Mouse (Mus musculus): ENCODE data around the gene Pofut2. TPM values are rescaled to one million over a fixed set of nuclear protein-coding genes. Genes with fewer than 3 reads are reported as not detected.
A peak's percentile ranks its signal among the peaks of the same experiment; 100 is the strongest.
"Not testable (repeated sequence)": the region's sequence is repeated elsewhere in the genome, so short reads cannot be mapped to it uniquely, and the experiment has no call there.

Pofut2 gene
- polyA plus RNA-seq, 1 experiment from 2014 or later: 42.3 TPM

GRCm38 (mm10) chr10:77282085-77282484 lies 23.1 kb downstream of the Pofut2 start:
- H3K36me3 ChIP-seq (ENCODE audit: control insufficient read depth, insufficient read depth, low read length); ATAC-seq (ENCODE audit: low read depth); H3K4me3 ChIP-seq (ENCODE audit: low read depth, low read length); H3K9me3 ChIP-seq (ENCODE audit: control insufficient read depth, low read length); H3K27me3 ChIP-seq (ENCODE audit: control insufficient read depth, insufficient read depth, low read length); H3K4me1 ChIP-seq (ENCODE audit: control insufficient read depth, insufficient read depth, low read length); H3K9ac ChIP-seq (replicated peaks; ENCODE audit: low read depth, low read length); H3K27ac ChIP-seq (ENCODE audit: low read depth, low read length); H3K4me2 ChIP-seq (ENCODE audit: low read depth, low read length): not testable (repeated sequence)
- WGBS: 71% methylated on average over 1 of the region's 1 CpGs

DNA sequence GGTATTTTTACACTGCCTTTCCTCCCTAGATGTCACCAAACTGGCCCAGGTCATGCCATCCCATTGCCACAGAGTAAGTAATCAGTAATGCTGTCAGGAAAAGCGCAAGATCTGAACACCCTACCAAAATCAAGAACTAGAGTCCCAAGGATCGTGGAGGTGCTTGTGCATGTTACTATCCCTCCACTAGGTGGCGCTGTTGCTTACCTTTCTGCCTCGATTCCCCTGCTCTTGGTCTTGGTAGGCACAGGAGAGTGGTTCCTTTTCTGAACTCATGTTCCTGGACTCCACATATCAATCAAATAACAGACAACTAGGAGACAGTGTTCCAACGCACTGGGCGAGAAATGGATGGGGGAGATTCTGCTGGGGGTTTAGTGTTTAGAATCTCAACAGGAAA lies 23.8 kb downstream of the Pofut2 start:
- no peaks in the 10 kb centered on the region for H3K4me1 ChIP-seq (ENCODE audit: control insufficient read depth, insufficient read depth, low read length)
- WGBS: 20% methylated on average over 6 of the region's 6 CpGs
- H3K9me3 ChIP-seq (ENCODE audit: control insufficient read depth, low read length): no peaks in the 10 kb centered on the region
- H3K27me3 ChIP-seq (ENCODE audit: control insufficient read depth, insufficient read depth, low read length): no peaks in the 10 kb centered on the region
- H3K4me2 ChIP-seq (ENCODE audit: low read depth, low read length): no peak overlapping the region
- no peaks in the 10 kb centered on the region for H3K36me3 ChIP-seq (ENCODE audit: control insufficient read depth, insufficient read depth, low read length)
- no peak overlapping the region for H3K9ac ChIP-seq (replicated peaks; ENCODE audit: low read depth, low read length)
- no peak overlapping the region for H3K4me3 ChIP-seq (ENCODE audit: low read depth, low read length)
- no peak overlapping the region for H3K27ac ChIP-seq (ENCODE audit: low read depth, low read length)
- peak; percentile 31; the same call in 1 of the 2 replicates for ATAC-seq (ENCODE audit: low read depth)

GRCm38 (mm10) chr10:77284832-77285231 lies 25.8 kb downstream of the Pofut2 start:
- H3K9ac ChIP-seq (replicated peaks; ENCODE audit: low read depth, low read length): no peak overlapping the region
- 75% methylated on average over 6 of the region's 6 CpGs for WGBS
- ATAC-seq (ENCODE audit: low read depth): no peak
- no peaks in the 10 kb centered on the region for H3K27me3 ChIP-seq (ENCODE audit: control insufficient read depth, insufficient read depth, low read length)
- H3K9me3 ChIP-seq (ENCODE audit: control insufficient read depth, low read length): no peaks in the 10 kb centered on the region
- H3K4me3 ChIP-seq (ENCODE audit: low read depth, low read length): no peak overlapping the region
- no peaks in the 10 kb centered on the region for H3K36me3 ChIP-seq (ENCODE audit: control insufficient read depth, insufficient read depth, low read length)
- no peaks in the 10 kb centered on the region for H3K4me1 ChIP-seq (ENCODE audit: control insufficient read depth, insufficient read depth, low read length)
- no peak overlapping the region for H3K27ac ChIP-seq (ENCODE audit: low read depth, low read length)
- H3K4me2 ChIP-seq (ENCODE audit: low read depth, low read length): no peak overlapping the region

DNA sequence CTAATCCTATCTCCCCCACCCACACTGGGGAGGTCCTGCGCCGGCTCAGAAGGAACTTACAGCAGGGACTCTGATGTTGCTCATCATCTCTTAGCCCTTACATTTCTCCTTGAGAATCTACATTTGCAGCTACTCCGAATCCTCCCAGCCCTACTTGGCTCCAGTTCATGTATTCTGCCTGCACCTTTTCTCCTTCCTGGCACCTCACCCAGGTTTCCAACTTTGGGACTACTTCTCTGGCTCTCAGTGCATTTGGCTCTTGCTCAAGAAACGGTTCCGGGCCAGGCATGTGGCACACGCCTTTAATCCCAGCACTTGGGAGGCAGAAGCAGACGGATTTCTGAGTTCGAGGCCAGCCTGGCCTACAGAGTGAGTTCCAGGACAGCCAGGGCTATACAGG lies 28.6 kb downstream of the Pofut2 start:
- H3K9me3 ChIP-seq (ENCODE audit: control insufficient read depth, low read length): no peaks in the 10 kb centered on the region
- no peaks in the 10 kb centered on the region for H3K27me3 ChIP-seq (ENCODE audit: control insufficient read depth, insufficient read depth, low read length)
- 96% methylated on average over 8 of the region's 8 CpGs for WGBS

DNA sequence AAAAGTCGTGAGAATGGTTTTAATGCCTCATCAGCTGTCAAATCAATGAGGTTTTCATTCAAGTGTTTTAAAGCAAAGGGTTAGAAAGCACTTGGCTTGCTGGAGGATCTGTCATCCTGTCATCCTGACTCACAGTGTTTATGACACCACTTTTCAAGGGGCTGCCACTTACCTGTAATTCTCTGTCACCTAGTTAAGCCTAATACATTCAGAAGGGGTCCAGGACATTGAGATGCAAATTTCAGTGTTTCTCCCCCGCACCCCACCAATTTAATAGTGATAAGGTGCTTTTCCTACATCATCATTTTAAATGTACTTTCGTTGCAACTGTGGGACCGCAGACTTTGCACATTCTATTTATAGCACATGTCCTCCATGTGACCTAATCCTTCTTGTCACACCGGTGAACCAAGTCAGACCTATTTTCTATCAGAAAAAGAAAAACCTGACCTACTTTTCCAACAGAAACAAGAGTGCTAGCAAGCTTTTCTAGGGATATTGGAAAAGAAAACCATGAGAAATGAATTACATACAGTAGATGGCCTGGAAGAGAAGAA lies 29.7 kb downstream of the Pofut2 start:
- H3K36me3 ChIP-seq (ENCODE audit: control insufficient read depth, insufficient read depth, low read length): no peaks in the 10 kb centered on the region
- ATAC-seq (ENCODE audit: low read depth): no peak
- H3K4me1 ChIP-seq (ENCODE audit: control insufficient read depth, insufficient read depth, low read length): no peaks in the 10 kb centered on the region
- no peaks in the 10 kb centered on the region for H3K9me3 ChIP-seq (ENCODE audit: control insufficient read depth, low read length)
- H3K27me3 ChIP-seq (ENCODE audit: control insufficient read depth, insufficient read depth, low read length): no peaks in the 10 kb centered on the region
- no peak overlapping the region for H3K4me2 ChIP-seq (ENCODE audit: low read depth, low read length)
- H3K4me3 ChIP-seq (ENCODE audit: low read depth, low read length): no peak overlapping the region
- WGBS: 64% methylated on average over 5 of the region's 5 CpGs
- H3K9ac ChIP-seq (replicated peaks; ENCODE audit: low read depth, low read length): no peak overlapping the region
- no peak overlapping the region for H3K27ac ChIP-seq (ENCODE audit: low read depth, low read length)

More for the DNA sequence above, 28.6 kb downstream of the Pofut2 start:
- no peak overlapping the region for H3K4me3 ChIP-seq (ENCODE audit: low read depth, low read length)
- H3K27ac ChIP-seq (ENCODE audit: low read depth, low read length): no peak overlapping the region
- no peaks in the 10 kb centered on the region for H3K36me3 ChIP-seq (ENCODE audit: control insufficient read depth, insufficient read depth, low read length)
- H3K4me1 ChIP-seq (ENCODE audit: control insufficient read depth, insufficient read depth, low read length): no peaks in the 10 kb centered on the region
- no peak overlapping the region for H3K9ac ChIP-seq (replicated peaks; ENCODE audit: low read depth, low read length)
- no peak for ATAC-seq (ENCODE audit: low read depth)
- no peak overlapping the region for H3K4me2 ChIP-seq (ENCODE audit: low read depth, low read length)

DNA sequence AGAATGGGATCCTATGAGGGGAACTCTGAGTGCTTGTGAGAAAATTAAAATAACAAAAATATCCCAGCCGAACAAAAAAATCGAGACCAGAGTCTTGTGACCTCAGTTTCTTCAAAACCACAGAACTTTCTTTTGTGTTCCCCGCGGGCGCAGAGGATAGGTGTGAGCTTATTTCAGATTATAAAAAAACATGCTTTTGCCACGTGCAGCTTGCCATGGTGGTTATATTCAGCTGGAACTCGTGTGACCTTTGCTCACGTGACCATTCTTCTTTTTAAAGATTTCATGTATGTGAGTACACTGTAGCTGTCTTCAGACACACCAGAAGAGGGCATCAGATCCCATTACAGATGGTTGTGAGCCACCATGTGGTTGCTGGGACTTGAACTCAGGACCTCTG lies 30.5 kb downstream of the Pofut2 start:
- Histone ChIP-seq H3K4me3 (ENCODE audit: low read depth, low read length) (no peak overlapping the region), H3K4me2 (ENCODE audit: low read depth, low read length) (no peak overlapping the region), H3K27me3 (ENCODE audit: control insufficient read depth, insufficient read depth, low read length) (no peaks in the 10 kb centered on the region), H3K36me3 (ENCODE audit: control insufficient read depth, insufficient read depth, low read length) (peaks cover 3% of the 10 kb centered on the region; the same call in 1 of the 2 replicates), H3K4me1 (ENCODE audit: control insufficient read depth, insufficient read depth, low read length) (no peaks in the 10 kb centered on the region), H3K27ac (ENCODE audit: low read depth, low read length) (no peak overlapping the region), H3K9ac (replicated peaks; ENCODE audit: low read depth, low read length) (no peak overlapping the region), H3K9me3 (ENCODE audit: control insufficient read depth, low read length) (no peaks in the 10 kb centered on the region)
- 93% methylated on average over 8 of the region's 8 CpGs for WGBS
- ATAC-seq (ENCODE audit: low read depth): no peak

GRCm38 (mm10) chr10:77290624-77291366 lies 31.8 kb downstream of the Pofut2 start:
- Histone ChIP-seq H3K36me3 (ENCODE audit: control insufficient read depth, insufficient read depth, low read length) (peaks cover 4% of the 10 kb centered on the region; the same call in 1 of the 2 replicates), H3K9ac (replicated peaks; ENCODE audit: low read depth, low read length) (no peak overlapping the region), H3K27ac (ENCODE audit: low read depth, low read length) (no peak overlapping the region), H3K27me3 (ENCODE audit: control insufficient read depth, insufficient read depth, low read length) (no peaks in the 10 kb centered on the region), H3K4me3 (ENCODE audit: low read depth, low read length) (no peak overlapping the region), H3K4me1 (ENCODE audit: control insufficient read depth, insufficient read depth, low read length) (no peaks in the 10 kb centered on the region), H3K9me3 (ENCODE audit: control insufficient read depth, low read length) (no peaks in the 10 kb centered on the region), H3K4me2 (ENCODE audit: low read depth, low read length) (no peak overlapping the region)
- 76% methylated on average over 17 of the region's 17 CpGs for WGBS
- no peak for ATAC-seq (ENCODE audit: low read depth)

GRCm38 (mm10) chr10:77294691-77295090 lies 35.7 kb downstream of the Pofut2 start:
- no peak overlapping the region for H3K9ac ChIP-seq (replicated peaks; ENCODE audit: low read depth, low read length)
- H3K36me3 ChIP-seq (ENCODE audit: control insufficient read depth, insufficient read depth, low read length): peaks cover 4% of the 10 kb centered on the region; the same call in 1 of the 2 replicates
- no peak overlapping the region for H3K4me3 ChIP-seq (ENCODE audit: low read depth, low read length)
- WGBS: 93% methylated on average over 12 of the region's 12 CpGs
- no peaks in the 10 kb centered on the region for H3K4me1 ChIP-seq (ENCODE audit: control insufficient read depth, insufficient read depth, low read length)
- H3K9me3 ChIP-seq (ENCODE audit: control insufficient read depth, low read length): no peaks in the 10 kb centered on the region
- no peak overlapping the region for H3K4me2 ChIP-seq (ENCODE audit: low read depth, low read length)
- no peaks in the 10 kb centered on the region for H3K27me3 ChIP-seq (ENCODE audit: control insufficient read depth, insufficient read depth, low read length)
- no peak for ATAC-seq (ENCODE audit: low read depth)
- no peak overlapping the region for H3K27ac ChIP-seq (ENCODE audit: low read depth, low read length)

DNA sequence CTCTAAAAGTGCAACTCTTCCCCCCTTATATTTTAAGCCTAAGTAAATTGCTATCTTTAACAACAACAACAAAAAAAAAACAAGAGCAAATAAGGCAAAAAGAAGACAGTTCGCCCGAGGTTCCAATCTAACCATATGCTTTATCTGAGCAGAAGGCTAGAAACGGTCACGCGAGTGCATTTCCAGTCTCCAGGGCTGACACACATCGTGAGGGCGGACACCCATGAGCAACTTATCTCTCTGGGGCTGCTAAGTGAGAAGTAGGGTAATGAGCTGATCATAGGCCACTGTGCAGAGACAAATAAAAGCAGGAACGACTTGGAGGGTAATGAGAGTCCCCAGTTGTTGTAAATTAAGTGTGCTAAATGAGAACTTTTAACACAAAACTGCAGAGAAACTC lies 39.6 kb downstream of the Pofut2 start:
- Histone ChIP-seq H3K27ac (ENCODE audit: low read depth, low read length) (no peak overlapping the region), H3K27me3 (ENCODE audit: control insufficient read depth, insufficient read depth, low read length) (no peaks in the 10 kb centered on the region), H3K4me3 (ENCODE audit: low read depth, low read length) (no peak overlapping the region), H3K36me3 (ENCODE audit: control insufficient read depth, insufficient read depth, low read length) (peaks cover 9% of the 10 kb centered on the region), H3K4me2 (ENCODE audit: low read depth, low read length) (no peak overlapping the region), H3K4me1 (ENCODE audit: control insufficient read depth, insufficient read depth, low read length) (no peaks in the 10 kb centered on the region), H3K9ac (replicated peaks; ENCODE audit: low read depth, low read length) (no peak overlapping the region), H3K9me3 (ENCODE audit: control insufficient read depth, low read length) (no peaks in the 10 kb centered on the region)
- WGBS: 73% methylated on average over 8 of the region's 8 CpGs
- no peak for ATAC-seq (ENCODE audit: low read depth)

Data from neural tube, embryonic 14.5 days (tissue).